Mouse (Mus musculus): ENCODE results near the gene Kifc5b.

DNA sequence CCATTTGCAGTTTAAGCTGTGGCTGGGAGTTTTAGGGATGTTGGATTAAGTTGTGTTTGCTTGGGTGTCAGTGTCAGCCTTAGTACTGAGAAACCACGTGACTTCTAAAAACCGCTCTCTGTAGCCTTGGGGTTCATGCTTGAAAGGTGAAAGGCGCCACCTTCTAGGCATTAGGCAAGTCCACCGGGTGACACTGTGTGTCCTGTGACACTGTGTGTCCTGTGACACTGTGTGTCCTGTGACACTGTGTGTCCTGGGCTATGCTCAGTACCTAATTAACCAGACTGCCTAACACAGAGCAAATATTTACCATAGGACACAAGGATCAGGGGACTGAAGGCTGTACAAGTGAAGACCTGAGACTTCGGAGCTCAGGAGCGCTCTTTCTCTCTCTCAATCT is 33.3 kb upstream of the Kifc5b start:
- no peak for TF ChIP-seq CTCF (IDR thresholded peaks at IDR 0.05; ENCODE audit: low read depth, low read length)
- TF ChIP-seq POLR2AphosphoS5 (IDR thresholded peaks at IDR 0.05; ENCODE audit: insufficient replicate concordance, low read depth, low read length), result no peak
- TF ChIP-seq GATA1 (IDR thresholded peaks at IDR 0.05; ENCODE audit: borderline replicate concordance, low read length), result no peak
- TF ChIP-seq TAL1 (conservative IDR thresholded peaks at IDR 0.05; ENCODE audit: low read depth, low read length), result no peak
- TF ChIP-seq GATA2 (IDR thresholded peaks at IDR 0.05; ENCODE audit: borderline replicate concordance, low read depth, low read length), result no peak
